8 mouse cellular contexts compared by ENCODE assay signal in genomic region chr14:40964214-40964610, GRCm38 (mm10). TPM values are rescaled to one million over a fixed set of nuclear protein-coding genes. Genes with fewer than 3 reads are reported as not detected.
DNase-seq lines count a peak whose midpoint lies in the region; ATAC-seq lines count a peak whose summit lies in the region.

No protein-coding gene starts in this region.

- H3K4me2 ChIP-seq in liver, embryonic 11.5 days, result peak overlapping the region; percentile 66
- H3K4me2 ChIP-seq in forebrain, embryonic 14.5 days (ENCODE audit: low read length), result peak overlapping the region; percentile 89; the same call in 1 of the 2 replicates
- H3K4me2 ChIP-seq in midbrain, embryonic 14.5 days (ENCODE audit: low read length), result peak overlapping the region; percentile 93

- no peak overlapping the region for H3K9ac ChIP-seq in liver, embryonic 11.5 days (ENCODE audit: low read depth, low read length)
- no peak overlapping the region for H3K9ac ChIP-seq in forebrain, embryonic 14.5 days (ENCODE audit: low read length)
- no peak overlapping the region for H3K9ac ChIP-seq in midbrain, embryonic 14.5 days (replicated peaks; ENCODE audit: low read length)

- H3K4me3 ChIP-seq in liver, embryonic 11.5 days (ENCODE audit: low read depth, low read length), result peak overlapping the region; percentile 70; the same call in 1 of the 2 replicates
- no peak overlapping the region for H3K4me3 ChIP-seq in forebrain, embryonic 14.5 days (ENCODE audit: low read depth, low read length)
- no peak overlapping the region for H3K4me3 ChIP-seq in midbrain, embryonic 14.5 days (replicated peaks; ENCODE audit: low read depth, low read length)

- H3K36me3 ChIP-seq in liver, embryonic 11.5 days (ENCODE audit: control insufficient read depth, insufficient read depth, low read length), result no peaks in the 10 kb centered on the region
- H3K36me3 ChIP-seq in forebrain, embryonic 14.5 days (ENCODE audit: control insufficient read depth, insufficient read depth, low read length), result no peaks in the 10 kb centered on the region
- H3K36me3 ChIP-seq in midbrain, embryonic 14.5 days (ENCODE audit: control insufficient read depth, insufficient read depth, low read length), result no peaks in the 10 kb centered on the region

- peak; percentile 67 for DNase-seq in heart, adult 11 months
- DNase-seq in heart, adult 8-10 months (ENCODE audit: low spot score), result no peak
- peak; percentile 16 for DNase-seq in liver, embryonic 11.5 days (ENCODE audit: low spot score)
- no peak for DNase-seq in liver
- DNase-seq in forebrain, embryonic 14.5 days (ENCODE audit: low spot score), result no peak
- no peak for DNase-seq in midbrain, embryonic 14.5 days
- no peak for DNase-seq in cerebellum, postnatal 4 days (ENCODE audit: low spot score in 2 of 2)
- DNase-seq in kidney, postnatal 4 days, result no peak

- WGBS in liver, embryonic 11.5 days, result 85% methylated on average over 3 of the region's 3 CpGs
- WGBS in forebrain, embryonic 14.5 days, result 92% methylated on average over 3 of the region's 3 CpGs
- 94% methylated on average over 3 of the region's 3 CpGs for WGBS in midbrain, embryonic 14.5 days

- ATAC-seq in liver, embryonic 11.5 days (replicated peaks; ENCODE audit: low FRiP score), result no peak
- ATAC-seq in forebrain, embryonic 14.5 days, result no peak
- ATAC-seq in midbrain, embryonic 14.5 days (ENCODE audit: low FRiP score, low TSS enrichment), result no peak

- no peaks in the 10 kb centered on the region for H3K9me3 ChIP-seq in liver, embryonic 11.5 days (ENCODE audit: control insufficient read depth, low read length)
- H3K9me3 ChIP-seq in forebrain, embryonic 14.5 days (replicated peaks; ENCODE audit: control insufficient read depth, low read length), result no peaks in the 10 kb centered on the region
- H3K9me3 ChIP-seq in midbrain, embryonic 14.5 days (ENCODE audit: control insufficient read depth, low read length), result no peaks in the 10 kb centered on the region

- H3K27me3 ChIP-seq in liver, embryonic 11.5 days (replicated peaks; ENCODE audit: control insufficient read depth, insufficient read depth, low read length), result no peaks in the 10 kb centered on the region
- no peaks in the 10 kb centered on the region for H3K27me3 ChIP-seq in forebrain, embryonic 14.5 days (replicated peaks; ENCODE audit: control insufficient read depth, insufficient read depth, low read length)
- H3K27me3 ChIP-seq in midbrain, embryonic 14.5 days (ENCODE audit: control insufficient read depth, insufficient read depth, low read length), result no peaks in the 10 kb centered on the region

- H3K27ac ChIP-seq in liver, embryonic 11.5 days (ENCODE audit: low read depth, low read length), result no peak overlapping the region
- H3K27ac ChIP-seq in forebrain, embryonic 14.5 days (ENCODE audit: low read depth, low read length), result no peak overlapping the region
- H3K27ac ChIP-seq in midbrain, embryonic 14.5 days (replicated peaks; ENCODE audit: low read depth, low read length), result no peak overlapping the region

- H3K4me1 ChIP-seq in liver, embryonic 11.5 days (replicated peaks; ENCODE audit: control insufficient read depth, insufficient read depth, low read length), result peaks cover 54% of the 10 kb centered on the region
- peaks cover 33% of the 10 kb centered on the region for H3K4me1 ChIP-seq in forebrain, embryonic 14.5 days (ENCODE audit: control insufficient read depth, insufficient read depth, low read length)
- H3K4me1 ChIP-seq in midbrain, embryonic 14.5 days (ENCODE audit: control insufficient read depth, insufficient read depth, low read length), result peaks cover 41% of the 10 kb centered on the region

RNA-seq across cellular contexts. Expression of gene Tspan14, which starts 2.4 kb away (rescaled TPM):
- 10 to 100 TPM in 2 of 4 experiments, 1 to 10 TPM in 2; 9.8 to 18.6 (median 10.8) TPM for total RNA-seq in heart, adult 8-10 months (2022)
- polyA plus RNA-seq in liver, embryonic 11.5 days (2014; fragmentation: Nextera tagmentation; extraction: Ambion mirVana), result 65.3 and 68.1 TPM in 2 replicates
- 101 and 105 TPM in 2 replicates for polyA plus RNA-seq in forebrain, embryonic 14.5 days (2014; fragmentation: Nextera tagmentation; extraction: Ambion mirVana)
- polyA plus RNA-seq in midbrain, embryonic 14.5 days (2014; fragmentation: Nextera tagmentation; extraction: Ambion mirVana), result 57.2 and 79.6 TPM in 2 replicates

RNA-seq across cellular contexts. Expression of gene Fam213a, which starts 49.4 kb away (rescaled TPM):
- total RNA-seq in heart, adult 8-10 months (2022), result 10 to 100 TPM; 24.7 to 39.2 (median 28.2) TPM
- 78.2 and 84.8 TPM in 2 replicates for polyA plus RNA-seq in liver, embryonic 11.5 days (2014; fragmentation: Nextera tagmentation; extraction: Ambion mirVana)
- polyA plus RNA-seq in forebrain, embryonic 14.5 days (2014; fragmentation: Nextera tagmentation; extraction: Ambion mirVana), result 33.2 and 48.9 TPM in 2 replicates
- 70.4 and 80.1 TPM in 2 replicates for polyA plus RNA-seq in midbrain, embryonic 14.5 days (2014; fragmentation: Nextera tagmentation; extraction: Ambion mirVana)

Comparison
In these comparisons a context has a peak if more than half of its experiments do, and no peak if none do; other contexts are left out.
1. DNase-seq: peak in heart, adult 11 months (single experiment) and liver, embryonic 11.5 days (single experiment); none in heart, adult 8-10 months (single experiment), liver (single experiment), forebrain, embryonic 14.5 days (single experiment), midbrain, embryonic 14.5 days (single experiment), cerebellum, postnatal 4 days (0 of 2) and kidney, postnatal 4 days (0 of 2).
2. Peak in every context shown above with its lines, with median percentiles within 50 percentile points of each other: H3K4me2 ChIP-seq.